Mouse (Mus musculus): ENCODE results near the gene Igf2bp3. TPM values are rescaled to one million over a fixed set of nuclear protein-coding genes. Genes with fewer than 3 reads are reported as not detected.

Gene Igf2bp3
- polyA plus RNA-seq, 1 experiment from 2014 or later: 49.7 TPM

- ATAC-seq (replicated peaks; ENCODE audit: low FRiP score): no peak
- no peak overlapping the region for H3K9ac ChIP-seq
- no peaks in the 10 kb centered on the region for H3K36me3 ChIP-seq
- WGBS: 62% methylated on average over 8 of the region's 8 CpGs
- H3K4me2 ChIP-seq: no peak overlapping the region
- H3K27ac ChIP-seq: no peak overlapping the region
- H3K9me3 ChIP-seq (replicated peaks): no peaks in the 10 kb centered on the region
- H3K27me3 ChIP-seq: no peaks in the 10 kb centered on the region
- H3K4me3 ChIP-seq (replicated peaks): no peak overlapping the region
- no peaks in the 10 kb centered on the region for H3K4me1 ChIP-seq
Measured at GRCm38 (mm10) chr6:49046976-49047375, 167.8 kb downstream of the Igf2bp3 start.

- Histone ChIP-seq H3K27me3 (no peaks in the 10 kb centered on the region), H3K4me2 (no peak overlapping the region), H3K27ac (no peak overlapping the region), H3K9ac (no peak overlapping the region), H3K9me3 (replicated peaks) (no peaks in the 10 kb centered on the region), H3K4me1 (no peaks in the 10 kb centered on the region), H3K36me3 (no peaks in the 10 kb centered on the region), H3K4me3 (replicated peaks) (no peak overlapping the region)
- ATAC-seq (replicated peaks; ENCODE audit: low FRiP score): no peak
- 66% methylated on average over 6 of the region's 6 CpGs for WGBS
Measured at GRCm38 (mm10) chr6:49046502-49046901, 168.3 kb downstream of the Igf2bp3 start.

- Histone ChIP-seq H3K27me3 (peaks cover 15% of the 10 kb centered on the region), H3K27ac (no peak overlapping the region), H3K4me2 (peak overlapping the region; percentile 53), H3K36me3 (no peaks in the 10 kb centered on the region), H3K4me1 (peaks cover 20% of the 10 kb centered on the region), H3K9me3 (replicated peaks) (no peaks in the 10 kb centered on the region), H3K4me3 (replicated peaks) (peak overlapping the region; percentile 35), H3K9ac (no peak overlapping the region)
- no peak for ATAC-seq (replicated peaks; ENCODE audit: low FRiP score)
- 11% methylated on average over 18 of the region's 18 CpGs for WGBS
Measured at GRCm38 (mm10) chr6:49039470-49040180, 175.1 kb downstream of the Igf2bp3 start.

GRCm38 (mm10) chr6:49037268-49037662 is 177.5 kb downstream of the Igf2bp3 start:
- Histone ChIP-seq H3K9me3 (replicated peaks) (no peaks in the 10 kb centered on the region), H3K27ac (no peak overlapping the region), H3K4me2 (no peak overlapping the region; the same call in 1 of the 2 replicates), H3K4me3 (replicated peaks) (no peak overlapping the region), H3K4me1 (peaks cover 21% of the 10 kb centered on the region), H3K9ac (no peak overlapping the region), H3K36me3 (no peaks in the 10 kb centered on the region), H3K27me3 (peaks cover 15% of the 10 kb centered on the region)
- WGBS: 69% methylated on average over 12 of the region's 12 CpGs
- ATAC-seq (replicated peaks; ENCODE audit: low FRiP score): no peak

GRCm38 (mm10) chr6:49036275-49037267 is 178.2 kb downstream of the Igf2bp3 start, which contains the start of gene Gpnmb:
Gpnmb (plus strand) TSS chr6:49036546.
- Histone ChIP-seq H3K27ac (no peak within 1 kb of the TSS), H3K4me1 (peaks cover 28% of the 10 kb centered on the region), H3K9ac (peak within 1 kb of the TSS; percentile 23; the same call in 1 of the 2 replicates), H3K9me3 (replicated peaks) (no peaks in the 10 kb centered on the region), H3K4me3 (replicated peaks) (peak within 1 kb of the TSS; percentile 19), H3K27me3 (peaks cover 15% of the 10 kb centered on the region), H3K36me3 (no peaks in the 10 kb centered on the region), H3K4me2 (peak within 1 kb of the TSS; percentile 50)
- WGBS: 41% methylated on average over 28 of the region's 28 CpGs
- 0 out of 2 replicates have a peak, but pooled peaks have one; percentile 36 for ATAC-seq (replicated peaks; ENCODE audit: low FRiP score)

Other genes with a start within 250 kb of the Igf2bp3 start
- not detected in 2 replicates for gene Doxl2, start 240.0 kb downstream of the Igf2bp3 start, polyA plus RNA-seq (2015; fragmentation: Nextera tagmentation; extraction: Ambion mirVana)
- not detected in 2 replicates for gene Svs1, start 228.1 kb downstream of the Igf2bp3 start, polyA plus RNA-seq (2015; fragmentation: Nextera tagmentation; extraction: Ambion mirVana)
- 0.38 and 1.1 TPM in 2 replicates for gene Gpnmb, start 178.4 kb downstream of the Igf2bp3 start, polyA plus RNA-seq (2015; fragmentation: Nextera tagmentation; extraction: Ambion mirVana)
- gene Malsu1, start 141.2 kb downstream of the Igf2bp3 start, polyA plus RNA-seq (2015; fragmentation: Nextera tagmentation; extraction: Ambion mirVana): 77.6 and 79.6 TPM in 2 replicates
- gene Tra2a, start 49.1 kb upstream of the Igf2bp3 start, polyA plus RNA-seq (2015; fragmentation: Nextera tagmentation; extraction: Ambion mirVana): 122 and 130 TPM in 2 replicates
- 11.4 and 12.8 TPM in 2 replicates for gene Ccdc126, start 104.3 kb upstream of the Igf2bp3 start, polyA plus RNA-seq (2015; fragmentation: Nextera tagmentation; extraction: Ambion mirVana)
- gene Fam221a, start 152.8 kb upstream of the Igf2bp3 start, polyA plus RNA-seq (2015; fragmentation: Nextera tagmentation; extraction: Ambion mirVana): 5.3 and 6.2 TPM in 2 replicates
- gene Stk31, start 180.6 kb upstream of the Igf2bp3 start, polyA plus RNA-seq (2015; fragmentation: Nextera tagmentation; extraction: Ambion mirVana): 0.09 TPM in 1 of 2 replicates, not detected in the other